10 mouse cellular contexts compared by ENCODE assay signal in genomic region chr1:189187737-189188390, GRCm38 (mm10).
DNase-seq lines count a peak whose midpoint lies in the region; ATAC-seq and TF ChIP-seq lines count a peak whose summit lies in the region.
"Had no signal": no experiment of that assay in that cellular context is flagged by ENCODE, and none has a peak within 500 bp of the region (broad histone marks: within the 10 kb centered on the region; RNA-seq: fewer than 3 reads in every experiment).

No protein-coding gene starts in this region.

- intact Hi-C loops in left cerebral cortex, postnatal 4 days (cut with DNase I): no loop called here

- TF ChIP-seq POLR2A in brain, embryonic 14.5 days (IDR thresholded peaks at IDR 0.05; ENCODE audit: borderline replicate concordance, extremely low read depth, insufficient read depth, insufficient read length, poor library complexity, severe bottlenecking): no peak

- no peak for ATAC-seq in stomach, postnatal 0 days (ENCODE audit: low FRiP score, low TSS enrichment)
- ATAC-seq in liver, embryonic 12.5 days: no peak

- H3K27ac ChIP-seq in hindbrain, embryonic 10.5 days: peak overlapping the region; percentile 81
- no peak overlapping the region for H3K27ac ChIP-seq in stomach, postnatal 0 days (replicated peaks)
- H3K27ac ChIP-seq in liver, embryonic 12.5 days: no peak overlapping the region
- H3K27ac ChIP-seq: liver, embryonic 14.5 days had no signal

- H3K36me3 ChIP-seq in hindbrain, embryonic 10.5 days: no peaks in the 10 kb centered on the region
- no peaks in the 10 kb centered on the region for H3K36me3 ChIP-seq in stomach, postnatal 0 days (ENCODE audit: control insufficient read depth, insufficient read depth, low read length)
- no peaks in the 10 kb centered on the region for H3K36me3 ChIP-seq in liver, embryonic 12.5 days

- no peak overlapping the region for H3K4me3 ChIP-seq in hindbrain, embryonic 10.5 days
- no peak overlapping the region for H3K4me3 ChIP-seq in stomach, postnatal 0 days (ENCODE audit: low read depth, low read length)
- no peak overlapping the region for H3K4me3 ChIP-seq in liver, embryonic 12.5 days
- H3K4me3 ChIP-seq: erythroblast, embryonic 14.5 days had no signal

- no peak overlapping the region for H3K4me2 ChIP-seq in stomach, postnatal 0 days (replicated peaks; ENCODE audit: low read depth)
- H3K4me2 ChIP-seq in liver, embryonic 12.5 days: no peak overlapping the region

- H3K27me3 ChIP-seq in hindbrain, embryonic 10.5 days (ENCODE audit: insufficient read depth, poor library complexity, severe bottlenecking): no peaks in the 10 kb centered on the region
- H3K27me3 ChIP-seq in stomach, postnatal 0 days (ENCODE audit: control insufficient read depth, insufficient read depth, low read length): no peaks in the 10 kb centered on the region
- H3K27me3 ChIP-seq in liver, embryonic 12.5 days (replicated peaks): no peaks in the 10 kb centered on the region

- no peak for TF ChIP-seq EP300 in stomach, postnatal 0 days (optimal IDR thresholded peaks at IDR 0.05)

- TF ChIP-seq CTCF in brain, embryonic 14.5 days (IDR thresholded peaks at IDR 0.05; ENCODE audit: borderline replicate concordance, extremely low read depth, insufficient read depth, insufficient read length): no peak
- TF ChIP-seq CTCF in stomach, postnatal 0 days (IDR thresholded peaks at IDR 0.05; ENCODE audit: low read depth): no peak

- DNase-seq in Muller cell, postnatal 12 days (ENCODE audit: inconsistent ontology term): peak; percentile 82
- peak; percentile 97 for DNase-seq in brain, embryonic 14.5 days (ENCODE audit: low read depth)
- DNase-seq in hindbrain, embryonic 10.5 days (ENCODE audit: low spot score): peak; percentile 67
- peak; percentile 73 for DNase-seq in left cerebral cortex, postnatal 4 days
- no peak for DNase-seq in stomach, postnatal 0 days (ENCODE audit: low spot score)
- no peak for DNase-seq in urinary bladder, adult 18-20 months (ENCODE audit: low spot score in 2 of 2)
- DNase-seq in thymus, postnatal 4 days: no peak

- no peak overlapping the region for H3K9ac ChIP-seq in stomach, postnatal 0 days (ENCODE audit: low read length)
- no peak overlapping the region for H3K9ac ChIP-seq in liver, embryonic 12.5 days
- H3K9ac ChIP-seq: liver, embryonic 14.5 days had no signal

- WGBS in hindbrain, embryonic 10.5 days: 39% methylated on average over 12 of the region's 12 CpGs
- WGBS in stomach, postnatal 0 days: 69% methylated on average over 12 of the region's 12 CpGs
- 66% methylated on average over 12 of the region's 12 CpGs for WGBS in liver, embryonic 12.5 days (ENCODE audit: insufficient replicate concordance)

- H3K9me3 ChIP-seq in hindbrain, embryonic 10.5 days: no peaks in the 10 kb centered on the region
- no peaks in the 10 kb centered on the region for H3K9me3 ChIP-seq in stomach, postnatal 0 days (ENCODE audit: control insufficient read depth, low read length)
- no peaks in the 10 kb centered on the region; the same call in 1 of the 2 replicates for H3K9me3 ChIP-seq in liver, embryonic 12.5 days (replicated peaks)

- H3K4me1 ChIP-seq in hindbrain, embryonic 10.5 days (replicated peaks): peaks cover 38% of the 10 kb centered on the region
- no peaks in the 10 kb centered on the region for H3K4me1 ChIP-seq in stomach, postnatal 0 days (replicated peaks; ENCODE audit: control insufficient read depth, insufficient read depth)
- no peaks in the 10 kb centered on the region for H3K4me1 ChIP-seq in liver, embryonic 12.5 days

Comparison
In these comparisons a context has a peak if more than half of its experiments do, and no peak if none do; other contexts are left out.
1. DNase-seq: peak in Muller cell, postnatal 12 days (single experiment), brain, embryonic 14.5 days (single experiment), hindbrain, embryonic 10.5 days (single experiment) and left cerebral cortex, postnatal 4 days (single experiment); none in stomach, postnatal 0 days (single experiment), urinary bladder, adult 18-20 months (0 of 2) and thymus, postnatal 4 days (single experiment).